Comparison of ENCODE assay signal across 15 mouse cellular contexts in the genomic region with DNA sequence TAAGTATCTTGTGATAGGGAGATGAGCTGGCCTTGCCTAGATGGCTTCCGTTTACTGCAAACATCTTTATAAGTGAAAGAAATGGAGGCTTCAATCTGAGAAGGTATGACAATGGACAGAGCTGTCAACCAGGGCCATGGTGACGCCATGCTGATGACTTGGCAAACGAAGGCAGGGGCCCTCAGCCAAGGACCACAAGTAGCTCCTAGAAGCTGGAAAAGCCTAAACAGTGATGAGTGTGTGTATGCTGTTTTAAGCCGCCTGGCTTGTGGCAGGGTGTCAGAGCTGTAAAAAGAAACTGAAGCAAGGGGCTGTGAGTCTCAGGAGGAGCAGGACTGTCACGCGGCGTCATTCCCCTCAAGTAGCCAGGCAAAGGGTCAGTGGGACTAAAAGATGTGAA.
DNase-seq lines count a peak whose midpoint lies in the region; ATAC-seq and TF ChIP-seq lines count a peak whose summit lies in the region.
"Had no signal": no experiment of that assay in that cellular context is flagged by ENCODE, and none has a peak within 500 bp of the region (broad histone marks: within the 10 kb centered on the region; RNA-seq: fewer than 3 reads in every experiment).

No protein-coding gene starts in this region.

- no peak for TF ChIP-seq CTCF in lung, adult 2 months (IDR thresholded peaks at IDR 0.05; ENCODE audit: insufficient read depth, low read length)

- WGBS in heart, embryonic 12.5 days: 54% methylated on average over 7 of the region's 7 CpGs
- 47% methylated on average over 7 of the region's 7 CpGs for WGBS in lung, adult 2 months

- no peaks in the 10 kb centered on the region for H3K9me3 ChIP-seq in heart, embryonic 12.5 days (replicated peaks)
- H3K9me3 ChIP-seq: embryonic facial prominence, embryonic 10.5 days; forebrain, embryonic 12.5 days; liver, embryonic 15.5 days; midbrain, embryonic 12.5 days had no signal

- no peak overlapping the region for H3K27ac ChIP-seq in heart, embryonic 12.5 days (ENCODE audit: poor library complexity, severe bottlenecking)
- H3K27ac ChIP-seq: embryonic facial prominence, embryonic 10.5 days; forebrain, embryonic 12.5 days; kidney, postnatal 0 days; liver, embryonic 15.5 days; midbrain, embryonic 12.5 days had no signal

- no peak overlapping the region; the same call in 1 of the 2 replicates for H3K9ac ChIP-seq in heart, embryonic 12.5 days
- H3K9ac ChIP-seq: forebrain, embryonic 12.5 days; liver, embryonic 15.5 days; midbrain, embryonic 12.5 days had no signal

- H3K27me3 ChIP-seq in heart, embryonic 12.5 days (replicated peaks): no peaks in the 10 kb centered on the region
- H3K27me3 ChIP-seq: forebrain, embryonic 12.5 days; liver, embryonic 15.5 days; midbrain, embryonic 12.5 days had no signal

- peak; percentile 74 to 79 for DNase-seq in heart, adult 18-20 months
- peak; percentile 38 for DNase-seq in lung, postnatal 14 days
- no peak for DNase-seq in lung, adult 2 months
- DNase-seq in heart, adult 9 months (ENCODE audit: low spot score in 2 of 2): peak; percentile 45 to 63
- peak; percentile 24 to 51 for DNase-seq in lung, postnatal 4 days
- DNase-seq in neural tube, embryonic 10.5 days (ENCODE audit: extremely low spot score, low spot score): no peak
- DNase-seq: adrenal gland, adult 8-10 months; gastrocnemius, adult 2 months; kidney, adult 11 months had no signal

- H3K4me3 ChIP-seq in heart, embryonic 12.5 days: no peak overlapping the region
- no peak overlapping the region for H3K4me3 ChIP-seq in lung, adult 2 months (replicated peaks; ENCODE audit: extremely low read depth, low read depth, low read length)
- H3K4me3 ChIP-seq: embryonic facial prominence, embryonic 10.5 days; forebrain, embryonic 12.5 days; gastrocnemius, adult 2 months; liver, embryonic 15.5 days; midbrain, embryonic 12.5 days had no signal

- ATAC-seq in heart, embryonic 12.5 days (ENCODE audit: insufficient number of reproducible peaks, low FRiP score): no peak

- peaks cover 26% of the 10 kb centered on the region for H3K4me1 ChIP-seq in heart, embryonic 12.5 days (replicated peaks)
- no peaks in the 10 kb centered on the region for H3K4me1 ChIP-seq in lung, adult 2 months (ENCODE audit: control insufficient read depth, insufficient read depth, low read length)
- H3K4me1 ChIP-seq: liver, embryonic 15.5 days had no signal

- no peaks in the 10 kb centered on the region for H3K36me3 ChIP-seq in heart, embryonic 12.5 days
- H3K36me3 ChIP-seq: embryonic facial prominence, embryonic 10.5 days; forebrain, embryonic 12.5 days; liver, embryonic 15.5 days; midbrain, embryonic 12.5 days had no signal

- TF ChIP-seq POLR2A in lung, adult 2 months (IDR thresholded peaks at IDR 0.05; ENCODE audit: borderline replicate concordance, extremely low read depth, low read depth, low read length): no peak

- no peak overlapping the region for H3K4me2 ChIP-seq in heart, embryonic 12.5 days
- H3K4me2 ChIP-seq: forebrain, embryonic 12.5 days; liver, embryonic 15.5 days; midbrain, embryonic 12.5 days had no signal

Comparison
In these comparisons a context has a peak if more than half of its experiments do, and no peak if none do; other contexts are left out.
1. DNase-seq: peak in heart, adult 18-20 months (2 of 2), lung, postnatal 14 days (single experiment), heart, adult 9 months (2 of 2) and lung, postnatal 4 days (2 of 2); none in lung, adult 2 months (single experiment) and neural tube, embryonic 10.5 days (single experiment).